Mouse (Mus musculus) CD8-positive naive resting alpha-beta T cell, adult 2 months (primary cell): ENCODE results near the gene Cenpm.

Experiments
- DNase-seq, 2 experiments: peaks; one replicate each; pipeline ENCODE4 v3.0.0; 2022; ENCODE audit warnings: low read depth in 2 of 2, low spot score in 2 of 2

The Cenpm gene

DNA sequence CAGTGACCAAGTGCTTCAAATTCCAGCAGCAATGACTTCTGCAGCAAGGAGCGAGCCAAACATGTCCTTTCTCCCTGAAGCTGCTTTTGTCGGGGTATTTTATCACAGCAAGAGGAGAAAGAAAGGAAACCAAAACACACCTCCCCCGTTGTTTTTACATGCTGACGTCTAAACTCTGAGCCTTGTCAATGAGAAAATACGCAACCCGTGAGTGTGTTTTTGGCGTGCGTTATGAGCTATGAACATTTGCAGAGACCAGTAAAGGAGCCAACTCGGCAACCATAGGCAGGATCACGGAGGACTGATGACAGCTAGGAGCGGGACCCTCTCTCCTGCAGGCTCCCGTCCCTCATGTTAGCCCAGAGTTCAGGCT lies 820 bp downstream of the Cenpm start:
- no peak for DNase-seq

- DNase-seq = no peak
These were observed 1.2 kb downstream of the Cenpm start for GRCm38 (mm10) chr15:82243311-82243710.

DNA sequence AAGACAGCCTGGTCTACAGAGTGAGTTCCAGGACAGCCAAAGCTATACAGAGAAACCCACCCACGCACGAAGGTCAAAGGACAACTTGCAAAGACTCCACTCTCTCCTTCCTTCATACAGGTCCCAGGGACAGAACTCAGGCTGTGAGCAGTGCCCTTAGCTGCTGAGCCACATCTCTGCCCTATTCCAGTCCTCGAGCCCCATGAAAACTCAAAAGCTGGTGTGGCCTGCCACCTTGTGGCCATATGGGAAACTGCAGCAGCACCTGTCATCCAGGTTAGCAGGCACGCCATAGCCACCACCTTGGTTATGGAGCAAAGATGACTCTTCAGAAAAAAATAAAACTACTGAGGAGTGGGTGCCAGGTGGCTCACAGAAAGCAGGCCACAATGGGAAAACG lies 8.0 kb downstream of the Cenpm start:
- peak; percentile 86 to 89 for DNase-seq

GRCm38 (mm10) chr15:82235661-82236060 lies 8.9 kb downstream of the Cenpm start:
- no peak for DNase-seq

- no peak for DNase-seq
These were observed 11.9 kb downstream of the Cenpm start for GRCm38 (mm10) chr15:82232651-82233050.

GRCm38 (mm10) chr15:82231591-82232378 lies 12.8 kb downstream of the Cenpm start:
- DNase-seq = no peak

GRCm38 (mm10) chr15:82231100-82231499 lies 13.4 kb downstream of the Cenpm start:
- DNase-seq = no peak

DNA sequence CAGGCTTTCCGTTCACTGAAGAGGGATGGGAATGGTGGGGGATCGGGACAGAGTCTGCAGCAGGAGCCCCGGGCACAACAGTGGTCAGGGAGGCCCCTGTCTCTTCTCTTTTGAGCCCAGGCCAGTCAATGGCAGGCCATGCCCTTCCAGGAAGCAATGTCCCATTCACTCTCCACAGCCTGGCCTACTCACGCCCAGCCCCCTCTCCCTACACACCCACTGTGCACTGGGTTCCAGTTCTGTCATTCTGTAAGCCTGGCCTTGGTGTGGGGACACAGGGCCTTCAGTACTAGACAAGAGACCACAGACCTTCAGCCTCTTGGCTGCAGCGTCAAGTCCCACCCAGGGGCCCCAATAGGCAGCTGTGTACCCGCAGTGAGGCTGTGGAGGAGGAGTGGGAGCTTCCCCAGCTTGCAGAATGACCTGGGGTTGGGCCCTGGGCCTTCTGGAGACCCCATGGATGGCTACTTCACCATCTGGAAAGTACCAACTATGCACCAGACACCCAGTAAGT lies 14.4 kb downstream of the Cenpm start:
- DNase-seq = no peak

- no peak for DNase-seq
These were observed 15.0 kb downstream of the Cenpm start for GRCm38 (mm10) chr15:82229542-82230045.

GRCm38 (mm10) chr15:82225769-82226168 lies 18.8 kb downstream of the Cenpm start:
- DNase-seq = no peak

GRCm38 (mm10) chr15:82224602-82225215 lies 19.8 kb downstream of the Cenpm start:
- DNase-seq = no peak

GRCm38 (mm10) chr15:82223657-82224601 lies 20.6 kb downstream of the Cenpm start, which contains the start of gene Tnfrsf13c:
TSS of gene Tnfrsf13c (minus strand) at chr15:82224369.
- DNase-seq = peak; percentile 43 to 47

DNA sequence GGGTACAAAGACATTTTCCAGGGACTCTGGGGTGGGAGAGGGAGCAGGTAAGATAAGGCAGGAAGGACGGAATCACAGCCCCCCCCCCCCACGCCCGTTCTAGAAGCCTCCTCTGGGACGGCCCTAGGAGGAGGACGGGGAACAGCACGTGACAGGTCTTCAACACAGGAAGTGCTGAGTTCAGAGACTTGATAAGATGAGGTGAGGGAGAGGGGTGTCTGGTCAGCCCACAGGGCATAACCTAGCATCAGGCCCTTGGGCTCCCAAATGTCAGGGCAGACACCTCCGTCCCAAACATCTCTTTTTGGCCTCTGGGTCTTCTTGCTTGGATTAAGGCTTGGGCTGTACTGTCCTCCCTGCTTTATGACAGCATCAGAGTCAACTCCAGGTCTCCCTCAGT lies 21.3 kb downstream of the Cenpm start:
- no peak for DNase-seq

- no peak for DNase-seq
These were observed 23.3 kb downstream of the Cenpm start for GRCm38 (mm10) chr15:82221104-82221860.

- no peak for DNase-seq
These were observed 24.4 kb downstream of the Cenpm start for GRCm38 (mm10) chr15:82220003-82220675.

DNA sequence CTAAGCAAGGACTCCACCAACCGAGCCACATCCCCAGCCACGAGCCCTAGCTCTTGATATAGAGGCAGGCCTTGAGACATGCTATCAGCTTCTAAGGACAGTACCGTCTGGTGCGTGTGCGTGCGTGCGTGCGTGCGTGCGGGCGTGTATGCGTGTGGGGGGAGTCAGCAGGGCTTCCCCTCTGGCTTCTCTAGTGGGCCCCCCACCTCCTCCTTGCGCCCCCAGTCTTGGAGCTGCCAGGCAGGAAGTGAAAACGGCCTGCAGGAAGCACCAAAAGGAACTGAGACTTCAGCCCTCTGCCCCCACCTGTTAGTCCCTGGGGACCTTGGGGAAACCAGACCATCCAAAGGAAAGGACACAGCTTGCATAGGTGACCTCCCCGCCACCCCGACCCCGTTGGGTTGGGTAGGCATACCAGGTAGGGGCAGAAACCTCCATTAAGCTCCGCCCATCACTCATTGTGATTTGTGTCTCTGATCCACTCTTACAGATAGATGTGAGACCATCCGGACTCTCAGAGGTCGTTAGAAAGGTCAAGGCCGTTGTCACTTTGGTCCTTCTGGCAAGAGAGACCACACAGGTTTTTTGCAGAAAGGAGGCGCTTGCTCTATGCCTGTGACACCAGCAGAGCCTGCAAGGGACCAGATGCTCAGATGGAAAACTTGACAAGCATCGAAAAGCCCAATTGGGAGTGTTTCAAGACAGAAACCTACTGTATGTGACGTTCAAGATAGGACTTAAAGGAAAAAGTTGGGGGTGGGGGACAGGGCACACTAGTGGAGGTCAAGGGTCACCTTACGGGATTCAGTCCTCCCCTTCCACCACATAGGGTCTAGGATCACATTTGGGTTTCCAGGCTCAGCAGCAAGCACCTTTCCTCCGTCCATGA lies 25.5 kb downstream of the Cenpm start:
- DNase-seq = no peak

DNA sequence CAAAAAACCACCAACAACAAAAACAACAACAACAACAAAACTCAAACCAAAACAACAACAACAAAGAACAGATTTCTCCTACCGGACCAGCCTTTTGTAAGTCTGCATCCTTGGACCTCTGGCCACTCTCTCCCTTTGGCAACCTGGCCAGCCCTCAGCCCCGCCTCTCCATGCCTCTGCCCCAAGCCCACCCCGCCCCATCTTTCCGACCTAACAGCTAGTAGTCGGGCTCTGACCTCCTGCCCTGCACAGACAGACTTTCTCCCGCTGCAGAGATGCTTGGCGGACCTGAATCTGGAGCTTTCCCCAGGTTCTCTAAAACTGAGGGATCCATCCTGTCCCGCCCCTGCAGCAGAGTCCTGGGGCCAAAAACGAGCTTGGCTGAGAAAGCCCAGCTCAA lies 26.6 kb downstream of the Cenpm start:
- DNase-seq = no peak

- no peak for DNase-seq
These were observed 27.5 kb downstream of the Cenpm start for GRCm38 (mm10) chr15:82217039-82217438.
